Mouse (Mus musculus) neural tube, embryonic 13.5 days (tissue): ENCODE measurements around the gene Lrrc56. TPM values are rescaled to one million over a fixed set of nuclear protein-coding genes. Genes with fewer than 3 reads are reported as not detected.

Source experiments
- ATAC-seq: fragments of 200-750 bp; cut with Nextera tagmentation; 2 replicates; pipeline ENCODE4 v1.8.0; 2017; ENCODE audit warnings: low read depth, mild to moderate bottlenecking, moderate TSS enrichment, moderate library complexity
- H3K27ac ChIP-seq: fragments of 300-500 bp; sonication (generic); replicated peaks from 2 replicates; pipeline ENCODE4 v1.5.1; 2015; ENCODE audit warnings: moderate library complexity, mild to moderate bottlenecking, inconsistent platforms
- H3K27me3 ChIP-seq: fragments of 300-500 bp; sonication (generic); 2 replicates; pipeline ENCODE4 v1.6.1; 2015; ENCODE audit warnings: mild to moderate bottlenecking, inconsistent platforms
- H3K36me3 ChIP-seq: fragments of 300-500 bp; sonication (generic); 2 replicates; pipeline ENCODE4 v1.6.1; 2015; ENCODE audit warnings: mild to moderate bottlenecking, inconsistent platforms
- H3K4me1 ChIP-seq: fragments of 300-500 bp; sonication (generic); replicated peaks from 2 replicates; pipeline ENCODE4 v1.6.1; 2015; ENCODE audit warnings: inconsistent platforms
- H3K4me2 ChIP-seq: fragments of 300-500 bp; sonication (generic); 2 replicates; pipeline ENCODE4 v1.6.1; 2015; ENCODE audit warnings: inconsistent platforms, mild to moderate bottlenecking, moderate library complexity
- H3K4me3 ChIP-seq: fragments of 300-500 bp; sonication (generic); 2 replicates; pipeline ENCODE4 v1.5.1; 2015; ENCODE audit warnings: mild to moderate bottlenecking, inconsistent platforms
- H3K9ac ChIP-seq: fragments of 300-500 bp; sonication (generic); 2 replicates; pipeline ENCODE4 v1.6.1; 2015; ENCODE audit warnings: moderate library complexity, mild to moderate bottlenecking, inconsistent platforms
- H3K9me3 ChIP-seq: fragments of 300-500 bp; sonication (generic); 2 replicates; pipeline ENCODE4 v1.6.1; 2016; ENCODE audit warnings: inconsistent platforms
- WGBS: fragments of 180-500 bp; shearing (Covaris S2); methylation state at CpG from one replicate; pipeline ENCODE4 v1.1.7; 2015; 5-methylcytosine and 5-hydroxymethylcytosine counted together
- polyA plus RNA-seq: library from polyadenylated mRNA; unstranded; fragments of >200 nt; fragmentation: Nextera tagmentation; extraction: Ambion mirVana; gene quantifications from 2 replicates; pipeline ENCODE4 v1.2.1, GENCODE M21; 2015

The Lrrc56 gene
- polyA plus RNA-seq, 1 experiment from 2014 or later, result 9.0 TPM

DNA sequence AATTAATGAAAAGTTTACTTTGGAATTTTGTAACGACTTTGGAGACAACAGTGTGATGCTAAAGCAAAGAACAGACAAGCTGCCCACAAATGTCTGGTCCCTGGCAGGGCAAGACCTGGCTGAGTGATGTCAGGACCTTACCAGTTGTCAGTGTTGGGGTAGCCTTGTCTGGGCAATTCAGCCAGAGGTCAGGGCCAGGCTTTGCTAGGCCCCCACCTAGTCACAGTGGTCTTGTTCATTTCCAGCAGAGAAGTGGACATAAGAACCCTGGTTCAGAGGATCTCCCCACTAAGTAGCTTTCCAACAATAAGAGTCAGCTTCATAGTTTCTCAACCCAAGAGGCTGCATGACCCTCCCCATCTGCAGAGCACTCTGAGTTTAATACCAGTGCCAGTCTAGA lies 26.4 kb downstream of the Lrrc56 start:
- Histone ChIP-seq H3K9ac (no peak overlapping the region), H3K4me1 (peaks cover 42% of the 10 kb centered on the region), H3K9me3 (no peaks in the 10 kb centered on the region), H3K36me3 (peaks cover 9% of the 10 kb centered on the region; the same call in 1 of the 2 replicates), H3K4me2 (0 out of 2 replicates have a peak overlapping the region, but pooled peaks have one; percentile 69), H3K27ac (0 out of 2 replicates have a peak overlapping the region, but pooled peaks have one; percentile 87), H3K27me3 (no peaks in the 10 kb centered on the region), H3K4me3 (no peak overlapping the region)
- 83% methylated on average over 1 of the region's 1 CpGs for WGBS
- ATAC-seq, result no peak

GRCm38 (mm10) chr7:141221249-141222125 lies 27.5 kb downstream of the Lrrc56 start:
- peaks cover 37% of the 10 kb centered on the region for H3K4me1 ChIP-seq
- no peaks in the 10 kb centered on the region for H3K27me3 ChIP-seq
- H3K27ac ChIP-seq, result peak overlapping the region; percentile 87
- H3K9ac ChIP-seq, result peak overlapping the region; percentile 71
- 3% methylated on average over 44 of the region's 44 CpGs for WGBS
- peaks cover 9% of the 10 kb centered on the region; the same call in 1 of the 2 replicates for H3K36me3 ChIP-seq
- H3K9me3 ChIP-seq, result no peaks in the 10 kb centered on the region
- H3K4me2 ChIP-seq, result peak overlapping the region; percentile 69
- ATAC-seq, result peak; percentile 97
- H3K4me3 ChIP-seq, result peak overlapping the region; percentile 45

DNA sequence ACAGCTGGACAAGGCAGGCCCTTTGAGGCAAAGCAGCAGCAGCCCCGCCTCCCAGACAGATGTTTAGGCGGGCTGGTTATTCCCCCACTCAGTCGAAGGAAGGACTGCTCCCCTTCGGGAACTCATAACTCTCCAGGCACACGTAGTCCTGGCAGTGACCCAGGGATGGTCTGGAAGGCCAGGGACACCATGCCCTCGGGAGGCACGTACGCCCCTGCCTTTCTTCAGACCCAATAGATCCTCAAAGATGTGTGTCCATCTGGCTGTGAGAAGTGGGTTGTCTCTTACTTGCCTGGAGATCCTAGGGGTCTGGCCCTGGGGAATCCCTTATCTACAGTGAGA lies 28.1 kb downstream of the Lrrc56 start:
- peak overlapping the region; percentile 45 for H3K4me3 ChIP-seq
- H3K27me3 ChIP-seq, result no peaks in the 10 kb centered on the region
- ATAC-seq, result no peak
- H3K4me1 ChIP-seq, result peaks cover 31% of the 10 kb centered on the region
- peak overlapping the region; percentile 87 for H3K27ac ChIP-seq
- no peaks in the 10 kb centered on the region for H3K9me3 ChIP-seq
- H3K9ac ChIP-seq, result peak overlapping the region; percentile 71
- WGBS, result 6% methylated on average over 8 of the region's 8 CpGs
- peaks cover 9% of the 10 kb centered on the region; the same call in 1 of the 2 replicates for H3K36me3 ChIP-seq
- H3K4me2 ChIP-seq, result peak overlapping the region; percentile 69

- Histone ChIP-seq H3K4me3 (no peak overlapping the region), H3K9ac (peak overlapping the region; percentile 71; the same call in 1 of the 2 replicates), H3K27me3 (no peaks in the 10 kb centered on the region), H3K36me3 (peaks cover 5% of the 10 kb centered on the region; the same call in 1 of the 2 replicates), H3K4me1 (peaks cover 28% of the 10 kb centered on the region), H3K27ac (peak overlapping the region; percentile 87), H3K4me2 (peak overlapping the region; percentile 69), H3K9me3 (no peaks in the 10 kb centered on the region)
- 92% methylated on average over 4 of the region's 4 CpGs for WGBS
- no peak for ATAC-seq
Observed at GRCm38 (mm10) chr7:141222696-141223215, 28.8 kb downstream of the Lrrc56 start.

DNA sequence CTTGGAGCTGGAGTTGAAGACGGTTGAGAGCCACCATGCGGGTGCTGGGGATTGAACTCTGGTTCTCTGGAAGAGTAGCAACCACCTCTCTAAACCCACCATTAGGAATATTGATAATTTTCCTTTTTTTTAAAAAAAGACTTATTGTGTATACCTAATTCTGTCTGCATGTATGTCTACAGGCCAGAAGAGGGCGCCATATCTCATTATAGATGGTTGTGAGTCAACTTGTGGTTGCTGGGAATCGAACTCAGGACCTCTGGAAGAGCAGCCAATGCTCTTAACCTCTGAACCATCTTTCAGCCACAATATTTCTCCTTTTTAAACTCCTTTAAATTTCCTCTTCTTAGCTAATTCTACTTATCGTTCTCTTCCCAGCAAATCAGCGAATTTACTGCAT lies 32.6 kb downstream of the Lrrc56 start:
- H3K27me3 ChIP-seq, result no peaks in the 10 kb centered on the region
- H3K9me3 ChIP-seq, result no peaks in the 10 kb centered on the region
- H3K4me1 ChIP-seq, result peaks cover 36% of the 10 kb centered on the region
- 85% methylated on average over 6 of the region's 6 CpGs for WGBS
- no peak for ATAC-seq
- peaks cover 12% of the 10 kb centered on the region for H3K36me3 ChIP-seq
- H3K4me3 ChIP-seq, result no peak overlapping the region
- no peak overlapping the region for H3K4me2 ChIP-seq
- H3K27ac ChIP-seq, result no peak overlapping the region
- H3K9ac ChIP-seq, result no peak overlapping the region

- H3K27ac ChIP-seq, result peak overlapping the region; percentile 97; the same call in 1 of the 2 replicates
- no peak overlapping the region for H3K9ac ChIP-seq
- ATAC-seq, result 0 out of 2 replicates have a peak, but pooled peaks have one; percentile 7
- H3K9me3 ChIP-seq, result no peaks in the 10 kb centered on the region
- H3K4me3 ChIP-seq, result peak overlapping the region; percentile 99
- 77% methylated on average over 4 of the region's 4 CpGs for WGBS
- H3K36me3 ChIP-seq, result peaks cover 24% of the 10 kb centered on the region
- peak overlapping the region; percentile 85 for H3K4me2 ChIP-seq
- H3K4me1 ChIP-seq, result peaks cover 26% of the 10 kb centered on the region
- no peaks in the 10 kb centered on the region for H3K27me3 ChIP-seq
Observed at GRCm38 (mm10) chr7:141227796-141228195, 33.8 kb downstream of the Lrrc56 start.

- peak; percentile 93 for ATAC-seq
- H3K27me3 ChIP-seq, result no peaks in the 10 kb centered on the region
- peak within 1 kb of the TSS; percentile 97 for H3K27ac ChIP-seq
- H3K4me1 ChIP-seq, result peaks cover 26% of the 10 kb centered on the region
- H3K9me3 ChIP-seq, result no peaks in the 10 kb centered on the region
- under 1% methylated on average over 76 of the region's 76 CpGs for WGBS
- peak within 1 kb of the TSS; percentile 96 for H3K9ac ChIP-seq
- peaks cover 31% of the 10 kb centered on the region for H3K36me3 ChIP-seq
- peak within 1 kb of the TSS; percentile 99 for H3K4me3 ChIP-seq
- H3K4me2 ChIP-seq, result peak within 1 kb of the TSS; percentile 85
Observed at GRCm38 (mm10) chr7:141228279-141229067, 34.5 kb downstream of the Lrrc56 start, which contains the start of gene Phrf1. Gene Phrf1, plus strand, starts transcription at chr7:141228784.

DNA sequence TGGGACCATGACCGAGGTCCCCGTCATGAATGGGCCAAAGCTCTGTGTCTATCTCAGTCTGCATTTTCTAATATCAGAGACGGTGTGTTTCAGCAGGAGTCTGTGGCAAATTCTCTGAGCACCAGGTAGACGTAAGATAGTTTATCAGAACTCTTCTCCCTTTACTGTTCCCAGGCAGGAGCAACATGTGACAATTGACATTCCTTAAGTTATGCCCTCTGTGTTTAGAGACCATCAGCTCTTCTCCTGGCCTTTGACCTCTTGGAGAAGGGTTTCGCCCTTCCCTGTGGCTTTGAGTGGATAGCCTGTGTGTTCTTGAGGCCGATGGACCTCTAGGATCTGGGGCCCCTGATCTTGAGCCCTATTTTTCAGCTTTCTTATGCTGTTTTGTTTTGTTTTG lies 35.7 kb downstream of the Lrrc56 start:
- Histone ChIP-seq H3K9ac (peak overlapping the region; percentile 96), H3K27me3 (no peaks in the 10 kb centered on the region), H3K9me3 (no peaks in the 10 kb centered on the region), H3K4me2 (peak overlapping the region; percentile 85), H3K36me3 (peaks cover 43% of the 10 kb centered on the region), H3K4me3 (peak overlapping the region; percentile 99), H3K27ac (no peak overlapping the region), H3K4me1 (peaks cover 26% of the 10 kb centered on the region)
- ATAC-seq, result no peak
- WGBS, result 70% methylated on average over 6 of the region's 6 CpGs

DNA sequence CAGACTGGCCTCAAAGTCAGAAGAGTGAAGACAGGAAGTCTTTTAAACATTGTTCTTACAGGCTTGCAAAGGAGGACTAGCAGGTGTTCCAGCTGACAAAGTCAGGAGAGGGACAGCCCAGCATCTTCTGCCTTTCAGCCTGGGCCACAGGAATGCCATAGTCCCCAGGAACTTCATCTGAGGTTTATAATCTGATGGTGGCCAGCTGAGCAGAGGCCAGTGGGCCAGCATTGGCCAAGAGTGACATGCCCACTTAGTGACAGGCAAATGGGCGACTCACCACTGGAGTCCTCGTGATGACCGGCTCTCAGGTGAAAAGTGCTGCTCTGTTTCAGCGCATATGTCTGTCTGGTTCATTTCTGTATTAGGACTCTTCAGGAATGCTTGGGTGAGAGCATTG lies 36.6 kb downstream of the Lrrc56 start:
- Histone ChIP-seq H3K27ac (no peak overlapping the region), H3K36me3 (peaks cover 52% of the 10 kb centered on the region)

GRCm38 (mm10) chr7:141231111-141231510 lies 37.2 kb downstream of the Lrrc56 start:
- Histone ChIP-seq H3K9ac (no peak overlapping the region), H3K27ac (no peak overlapping the region), H3K9me3 (no peaks in the 10 kb centered on the region), H3K4me2 (no peak overlapping the region), H3K4me1 (peaks cover 26% of the 10 kb centered on the region), H3K4me3 (no peak overlapping the region), H3K36me3 (peaks cover 57% of the 10 kb centered on the region), H3K27me3 (no peaks in the 10 kb centered on the region)
- no peak for ATAC-seq
- 94% methylated on average over 3 of the region's 3 CpGs for WGBS

More for the DNA sequence above, 36.6 kb downstream of the Lrrc56 start:
- H3K9me3 ChIP-seq, result no peaks in the 10 kb centered on the region
- WGBS, result 94% methylated on average over 4 of the region's 4 CpGs
- H3K4me3 ChIP-seq, result no peak overlapping the region; the same call in 1 of the 2 replicates
- H3K9ac ChIP-seq, result peak overlapping the region; percentile 50; the same call in 1 of the 2 replicates
- no peak for ATAC-seq
- no peaks in the 10 kb centered on the region for H3K27me3 ChIP-seq
- peaks cover 26% of the 10 kb centered on the region for H3K4me1 ChIP-seq
- H3K4me2 ChIP-seq, result peak overlapping the region; percentile 85

GRCm38 (mm10) chr7:141231551-141231950 lies 37.6 kb downstream of the Lrrc56 start:
- no peak for ATAC-seq
- WGBS, result 96% methylated on average over 10 of the region's 10 CpGs

More at GRCm38 (mm10) chr7:141231551-141231950, 37.6 kb downstream of the Lrrc56 start:
- Histone ChIP-seq H3K4me2 (no peak overlapping the region), H3K9ac (no peak overlapping the region), H3K4me1 (peaks cover 26% of the 10 kb centered on the region), H3K9me3 (no peaks in the 10 kb centered on the region), H3K27me3 (no peaks in the 10 kb centered on the region), H3K36me3 (peaks cover 60% of the 10 kb centered on the region), H3K27ac (no peak overlapping the region), H3K4me3 (no peak overlapping the region)
